Mouse (Mus musculus): ENCODE results near the gene Golt1a. TPM values are rescaled to one million over a fixed set of nuclear protein-coding genes. Genes with fewer than 3 reads are reported as not detected.

Golt1a gene
- total RNA-seq (2021): not detected
- long read RNA-seq, experiment 1: 0 reads
- long read RNA-seq, experiment 2: 0 reads

DNA sequence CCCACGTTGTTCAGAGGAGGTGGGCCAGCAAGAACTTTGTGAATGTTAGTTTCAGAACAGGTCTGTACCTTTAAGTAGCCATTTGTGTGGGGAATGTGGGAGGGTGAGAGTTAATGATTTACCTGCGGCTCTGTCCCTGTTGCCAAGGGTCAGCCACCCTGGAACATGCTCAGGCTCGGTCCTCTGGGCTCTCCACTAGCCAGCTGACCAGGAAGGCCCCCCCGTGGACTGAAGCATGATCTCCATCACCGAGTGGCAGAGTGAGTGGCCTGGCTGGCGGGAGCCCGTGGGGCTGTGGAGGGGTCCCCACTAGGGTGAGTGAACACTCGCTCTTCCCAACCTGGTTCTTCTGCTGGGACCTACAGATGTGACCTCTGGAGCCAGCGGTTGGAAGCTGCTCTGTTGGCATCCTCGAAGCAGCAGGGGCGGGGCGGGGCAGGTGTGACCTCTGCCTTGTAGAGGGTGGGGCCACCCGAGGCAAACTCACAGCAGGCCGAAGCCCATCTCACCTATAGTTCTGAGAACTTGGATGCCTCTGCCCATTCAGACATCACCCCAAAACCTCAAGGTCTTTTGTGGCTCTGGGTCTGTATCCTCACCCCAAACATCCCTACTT is at the start of gene Golt1a:
Gene Golt1a (plus strand): TSS at position 149 of the 616 bp plus-strand sequence.
- no peak for DNase-seq

DNA sequence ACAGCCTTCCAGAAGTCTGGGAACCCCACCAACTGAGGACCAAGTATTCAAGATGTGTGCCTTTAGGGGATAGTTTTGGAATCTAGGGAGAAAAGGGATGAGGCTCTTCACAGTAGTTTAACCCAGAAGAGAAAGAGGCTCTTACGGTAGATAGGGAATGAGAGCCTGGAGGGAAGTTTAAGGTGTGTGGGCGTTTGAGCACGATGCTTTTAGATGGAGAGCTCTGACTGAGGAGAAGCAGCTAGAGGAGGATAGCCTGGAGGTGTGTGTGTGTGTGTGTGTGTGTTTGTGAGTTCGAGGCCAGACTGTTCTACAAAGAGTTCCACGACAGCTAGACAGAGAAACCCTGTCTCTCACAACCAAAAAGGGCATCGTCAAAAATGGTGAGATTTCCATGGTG is 47.0 kb upstream of the Golt1a start:
- DNase-seq: no peak

DNA sequence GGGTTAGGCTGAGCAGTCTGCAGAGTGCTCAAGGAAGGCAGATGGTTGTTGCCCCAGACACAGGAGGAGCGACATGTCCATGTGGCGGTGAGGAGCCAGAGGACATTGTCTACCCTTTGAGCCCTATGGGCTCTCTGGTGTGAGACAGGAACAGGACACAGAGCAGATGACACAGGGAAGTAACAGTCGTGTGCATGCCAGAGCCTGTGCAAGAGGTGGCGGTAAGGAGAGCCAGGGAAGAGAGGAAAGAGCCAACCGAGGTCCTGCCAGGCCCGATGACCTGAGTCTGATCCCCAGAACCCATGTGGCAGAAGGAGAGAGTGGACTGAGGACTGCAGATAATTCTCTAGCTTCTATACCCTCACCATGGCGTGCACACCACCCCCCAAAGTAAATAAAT is 46.5 kb upstream of the Golt1a start:
- peak; percentile 31 for DNase-seq

DNA sequence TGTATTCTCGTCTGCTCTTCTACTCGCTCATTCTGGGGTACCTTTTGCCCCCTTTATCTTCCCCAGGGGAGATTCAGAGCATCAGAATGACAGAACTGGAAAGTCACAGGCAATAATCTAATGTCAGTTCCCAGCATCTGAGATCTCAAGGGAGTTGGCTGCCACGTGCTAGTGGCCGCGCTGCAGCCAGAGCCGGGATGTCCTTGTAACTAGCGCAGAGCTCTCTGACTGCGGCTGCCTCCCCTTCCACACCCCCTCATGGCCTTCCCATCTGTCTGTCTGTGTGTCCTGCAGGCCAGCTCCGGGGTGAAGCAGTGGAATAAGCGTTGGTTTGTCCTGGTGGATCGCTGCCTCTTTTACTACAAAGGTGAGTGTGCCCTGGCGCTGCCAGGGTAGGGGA is 45.2 kb upstream of the Golt1a start:
- no peak for DNase-seq

DNA sequence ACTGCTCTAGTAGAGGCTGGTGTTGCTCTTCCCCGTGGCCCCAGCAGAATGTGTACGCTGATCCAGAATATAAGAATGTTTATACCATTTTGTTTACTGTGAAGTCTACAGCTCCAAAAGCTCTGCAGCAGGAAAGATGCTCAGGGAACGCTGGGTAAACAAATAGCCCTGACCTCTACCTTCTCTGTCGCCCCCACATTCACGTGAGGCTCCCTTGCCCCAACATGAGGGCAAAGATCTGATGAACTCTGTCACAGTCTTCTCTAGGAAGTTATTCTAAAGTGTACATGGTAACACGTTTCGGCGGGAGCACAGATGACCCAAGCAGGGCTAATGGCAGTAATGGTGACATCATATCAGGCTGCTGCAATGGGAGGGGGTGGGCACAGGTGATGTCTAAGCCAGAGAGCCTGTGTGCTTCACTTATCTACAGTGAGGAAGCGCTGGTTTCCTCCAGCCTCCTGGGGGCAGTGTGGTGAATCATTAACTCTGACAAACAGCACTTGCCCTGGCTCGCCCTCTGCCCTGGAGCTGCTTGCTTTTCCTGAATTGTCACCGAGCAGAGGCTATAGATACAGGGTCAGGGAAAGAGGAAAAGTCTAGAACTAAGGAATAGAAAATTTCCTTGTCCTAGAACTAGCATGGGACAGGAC is 44.4 kb upstream of the Golt1a start:
- DNase-seq: no peak

DNA sequence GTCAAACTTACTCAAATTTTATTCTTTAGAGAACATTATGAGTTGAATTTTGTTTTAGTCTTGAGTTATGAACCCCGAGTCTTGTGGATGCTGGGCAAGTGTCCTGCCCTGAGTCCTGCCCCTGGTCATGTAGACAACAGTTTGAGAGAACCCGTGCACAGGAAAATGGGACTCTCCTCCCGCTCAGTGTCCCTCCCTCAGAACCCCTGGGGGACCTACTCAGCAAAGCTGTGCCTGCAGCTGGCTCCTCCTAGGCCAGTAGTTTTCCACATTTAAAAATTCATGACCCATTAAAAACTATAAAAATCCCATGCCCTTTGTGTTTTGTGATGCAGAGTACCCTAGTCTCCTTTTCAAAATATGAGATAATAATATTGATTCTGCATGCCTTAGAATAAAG is 42.5 kb upstream of the Golt1a start:
- no peak for DNase-seq

DNA sequence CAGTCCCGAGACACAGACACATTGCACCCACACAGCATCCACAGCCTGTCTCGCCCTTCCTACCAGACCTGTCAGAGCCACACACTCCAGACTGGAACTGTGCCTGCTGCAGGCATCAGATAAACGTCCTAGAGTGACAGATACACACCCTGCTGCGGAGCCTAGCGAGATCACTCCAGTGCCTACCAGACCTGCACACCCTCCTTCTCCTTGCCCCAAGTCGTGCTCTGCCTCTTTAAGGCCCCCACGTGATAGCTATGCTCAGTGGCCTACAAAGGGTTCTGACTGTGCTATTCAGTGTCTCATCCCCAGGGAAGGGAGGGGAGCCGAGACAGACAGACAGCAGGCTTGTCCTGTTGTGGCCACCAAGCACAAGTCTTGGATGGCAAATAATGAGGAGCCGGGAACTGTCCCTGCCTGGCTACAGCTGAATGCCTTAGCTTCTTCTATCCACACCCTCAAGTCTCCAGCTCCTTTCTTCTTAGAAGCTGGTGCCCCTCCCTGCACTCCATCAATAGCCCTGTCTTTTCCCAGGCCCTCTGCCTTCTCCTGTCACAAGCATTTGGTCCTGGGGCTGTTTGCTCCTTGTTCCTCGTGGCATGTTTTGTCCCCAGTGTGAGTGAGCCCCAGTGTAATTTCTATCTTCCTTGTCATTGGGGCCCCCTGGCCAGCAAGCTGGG is 41.6 kb upstream of the Golt1a start:
- no peak for DNase-seq

DNA sequence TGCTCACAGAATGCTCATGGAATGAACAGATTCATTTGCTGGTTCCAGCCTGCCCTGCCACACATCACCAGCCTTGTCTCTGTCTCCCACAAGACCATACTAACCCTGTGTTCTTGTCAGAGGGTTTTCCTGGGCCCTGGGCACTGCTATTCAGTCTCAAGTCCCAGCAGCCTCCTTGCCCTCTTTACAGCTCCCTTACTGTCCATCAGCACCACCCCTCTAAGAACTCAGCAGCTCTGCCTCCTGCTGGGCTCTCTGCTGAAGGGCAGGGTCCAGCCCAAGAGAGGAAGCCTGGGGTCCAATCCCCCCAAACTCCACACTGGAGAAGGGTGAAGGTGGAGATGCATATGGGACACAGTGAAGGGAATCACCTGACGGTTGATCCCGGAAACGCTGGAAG is 41.1 kb upstream of the Golt1a start:
- DNase-seq: no peak

DNA sequence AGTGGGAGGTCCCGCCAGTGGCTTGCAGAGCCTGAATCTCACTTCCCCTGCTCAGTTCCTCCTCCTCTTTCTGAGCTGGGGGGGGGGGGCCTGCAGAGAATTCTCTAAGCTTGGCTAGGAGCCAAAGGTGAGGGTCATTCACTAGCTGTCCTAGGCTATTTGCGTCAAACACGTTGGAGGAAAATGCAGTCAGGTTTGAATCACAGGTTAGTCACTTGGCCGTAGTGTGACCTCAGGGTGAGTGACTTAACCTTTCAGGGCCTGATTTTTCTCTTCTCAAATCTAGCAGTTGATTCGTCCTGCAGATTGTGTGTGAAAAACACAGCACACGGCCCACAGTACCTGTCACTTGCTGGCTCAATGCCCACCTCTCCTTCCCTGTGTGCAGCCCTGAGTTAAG is 39.3 kb upstream of the Golt1a start:
- DNase-seq: no peak

DNA sequence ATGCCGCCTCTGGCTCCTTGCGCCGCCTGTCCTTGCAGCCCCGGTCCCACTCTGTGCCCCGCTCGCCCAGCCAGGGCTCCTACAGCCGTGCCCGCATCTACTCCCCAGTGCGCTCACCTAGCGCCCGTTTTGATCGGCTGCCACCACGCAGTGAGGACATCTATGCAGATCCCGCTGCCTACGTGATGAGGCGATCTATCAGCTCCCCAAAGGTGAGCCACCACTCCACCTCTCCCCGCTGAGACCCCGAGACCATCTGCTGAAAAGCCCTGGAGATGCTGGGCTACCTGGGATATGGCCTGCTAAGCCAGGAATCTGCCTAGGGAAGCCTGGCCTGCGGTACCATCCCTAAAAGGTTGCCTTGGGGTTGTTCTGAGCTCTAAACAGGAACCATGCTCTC is 35.4 kb upstream of the Golt1a start:
- no peak for DNase-seq

DNA sequence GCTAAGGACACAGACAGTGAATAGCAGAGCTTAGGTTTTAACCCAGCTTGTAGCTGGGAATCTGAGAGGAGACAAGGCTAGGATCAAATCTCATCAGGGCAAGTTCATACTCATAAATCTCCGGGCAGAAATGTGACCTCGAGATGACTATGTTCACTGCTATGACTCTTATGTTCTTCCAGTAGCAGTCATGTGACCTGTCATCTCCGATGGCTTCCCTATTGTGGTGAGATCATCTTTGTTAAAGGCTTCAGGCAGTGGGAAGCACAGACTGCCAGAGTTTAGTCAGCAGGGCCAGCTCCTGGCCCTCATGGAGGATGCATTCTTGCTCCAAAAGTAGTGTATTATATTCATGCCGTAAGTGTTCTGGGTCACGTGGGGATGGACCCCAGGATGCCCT is 32.6 kb upstream of the Golt1a start:
- no peak for DNase-seq

DNA sequence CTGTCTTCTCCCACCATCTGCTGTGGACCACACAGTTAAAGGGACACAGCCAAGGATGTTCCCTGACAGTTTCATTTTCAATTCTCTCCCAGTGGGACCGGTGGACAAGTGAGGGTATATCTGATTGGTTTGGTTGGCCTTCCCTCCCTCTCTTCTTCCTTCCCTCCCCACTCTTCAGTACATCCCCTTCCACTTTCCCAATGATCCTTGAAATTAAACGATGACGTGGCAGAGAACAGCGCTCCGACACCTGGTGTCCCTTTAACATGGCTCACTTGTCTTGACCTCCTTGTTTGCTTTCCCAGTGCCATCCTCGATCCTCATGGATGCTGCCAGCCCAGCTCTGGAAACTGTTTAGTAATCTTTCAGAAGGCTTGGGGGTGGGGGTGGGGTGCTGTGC is 31.1 kb upstream of the Golt1a start:
- DNase-seq: no peak

DNA sequence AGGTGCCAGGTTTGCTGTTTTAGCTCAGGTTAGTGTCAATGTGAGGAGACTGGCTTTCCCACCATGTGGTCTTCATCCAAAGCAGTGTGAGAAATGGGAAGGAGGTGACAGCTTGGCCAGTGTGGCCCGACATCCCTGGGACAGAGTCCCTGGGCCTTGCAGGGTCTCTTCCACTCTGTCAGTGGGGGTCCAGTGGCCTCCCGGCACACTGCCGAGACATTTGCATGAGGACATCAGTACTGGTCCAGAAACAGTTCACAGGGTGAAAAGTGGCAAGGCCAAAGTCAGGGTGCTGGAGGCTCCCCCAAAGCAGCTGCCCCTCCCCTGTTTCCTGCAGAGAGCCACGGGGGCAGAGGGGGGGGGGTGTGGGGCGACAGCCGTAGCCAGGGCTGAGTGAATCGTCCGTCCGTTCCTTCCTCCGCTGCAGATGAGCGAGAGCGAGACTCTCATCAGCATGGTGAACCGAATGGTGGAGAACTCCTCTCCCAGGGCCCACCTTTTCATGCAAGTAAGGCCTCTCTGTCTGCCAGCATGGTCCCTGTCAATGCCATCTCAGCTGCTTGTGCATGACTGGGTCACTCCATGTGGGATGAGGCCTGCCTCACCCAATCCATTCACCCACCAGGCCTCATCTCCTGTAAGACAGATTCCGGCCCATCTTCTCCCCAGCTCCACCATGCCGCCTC is 30.5 kb upstream of the Golt1a start:
- DNase-seq: no peak

DNA sequence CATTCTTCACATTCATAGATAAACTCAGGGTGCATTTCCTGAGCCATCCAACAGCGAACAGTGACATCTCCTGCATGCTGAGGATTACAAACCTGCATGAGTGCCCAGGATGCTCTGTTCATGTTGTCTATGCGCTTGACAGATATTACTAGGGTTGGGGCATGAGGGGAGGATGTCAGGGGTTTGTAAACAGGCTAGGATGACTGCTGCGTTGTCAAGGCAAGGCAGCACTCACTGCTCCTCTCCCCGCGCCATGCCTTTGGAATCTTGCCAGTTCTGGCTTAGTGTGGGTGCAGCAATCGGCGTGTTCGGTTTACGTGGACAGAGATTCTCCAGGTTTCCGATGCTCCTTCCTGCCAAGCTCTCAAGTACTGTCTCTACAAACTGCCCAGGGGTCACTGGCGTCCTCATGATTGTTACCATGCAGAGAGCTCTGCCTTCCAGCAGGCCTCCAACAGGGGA is 29.9 kb upstream of the Golt1a start:
- DNase-seq: no peak

DNA sequence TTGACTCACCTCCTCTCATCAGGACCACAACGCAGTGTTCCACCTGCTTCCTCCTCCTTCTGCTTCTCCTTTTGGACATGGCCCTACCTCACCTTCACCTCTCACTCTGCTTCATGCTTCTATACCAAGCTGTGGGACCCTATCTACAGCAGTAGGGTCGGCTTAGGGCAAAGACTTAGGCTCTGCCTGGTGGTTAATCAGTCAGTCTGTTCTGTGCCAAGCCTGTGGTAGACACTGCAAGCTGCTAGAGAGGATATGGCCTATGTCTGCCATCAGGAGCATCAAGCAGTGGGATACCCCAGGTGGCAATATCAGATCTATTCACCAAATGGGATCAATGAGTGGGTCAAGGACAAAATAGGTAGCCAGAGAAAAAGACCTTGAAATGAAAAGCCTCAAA is 29.1 kb upstream of the Golt1a start:
- no peak for DNase-seq

DNA sequence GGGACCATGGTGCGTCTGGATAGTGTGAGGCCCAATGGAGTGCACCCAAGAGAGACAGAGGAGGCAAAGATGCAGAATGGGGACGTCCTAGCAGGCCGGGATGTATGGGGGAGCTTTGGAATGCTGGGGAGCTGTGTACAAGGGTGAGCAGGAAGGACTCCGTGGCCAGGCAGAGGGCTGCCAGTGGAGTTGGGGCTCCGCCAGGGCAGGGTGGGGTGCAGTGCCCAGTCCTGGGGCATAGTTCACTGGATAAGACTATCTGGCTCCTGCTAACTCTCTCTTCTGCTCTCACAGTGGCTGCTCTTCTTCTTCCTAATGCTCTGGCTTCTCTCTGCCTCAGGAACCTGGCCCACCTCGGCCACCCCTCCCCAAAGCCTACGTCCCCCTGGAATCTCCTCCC is 23.7 kb upstream of the Golt1a start:
- DNase-seq: no peak

DNA sequence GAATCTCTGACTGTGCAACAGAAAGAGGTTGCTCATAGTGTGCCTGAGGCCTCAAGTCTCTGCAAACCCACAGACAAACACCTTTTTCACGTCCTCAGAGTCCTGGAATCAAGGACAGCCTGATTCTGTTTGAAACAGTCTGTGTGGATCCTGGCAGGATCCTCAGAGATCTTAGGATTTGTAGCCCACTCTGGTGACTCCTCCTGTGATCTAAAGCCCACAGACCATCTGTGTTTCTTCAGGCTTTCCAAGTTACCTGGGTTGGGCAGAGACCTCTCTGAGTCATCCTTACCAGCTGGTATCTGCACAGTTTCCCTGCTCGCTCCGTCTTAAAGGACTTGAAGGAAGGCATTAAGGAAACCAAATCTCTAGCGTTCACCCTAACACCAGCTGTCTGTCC is 22.5 kb upstream of the Golt1a start:
- no peak for DNase-seq

DNA sequence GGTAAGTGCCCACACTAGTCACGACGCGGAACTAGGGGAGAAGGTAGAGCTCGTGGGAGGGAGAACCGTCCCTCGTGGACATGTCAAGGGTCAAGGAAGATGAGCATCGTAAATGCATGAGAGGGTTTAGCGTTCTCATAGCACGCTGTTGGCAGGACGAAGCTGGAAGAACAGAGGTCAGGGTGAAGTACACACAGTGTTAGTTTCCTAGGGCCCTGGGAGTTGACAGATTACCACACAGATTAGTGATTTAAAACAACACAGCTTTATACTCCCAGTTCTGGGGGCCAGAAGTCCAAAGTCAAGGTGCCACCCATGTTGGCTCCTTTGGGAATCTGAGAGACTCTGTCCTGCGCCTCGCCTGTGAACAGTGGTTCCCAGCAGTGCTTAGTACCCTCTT is 21.7 kb upstream of the Golt1a start:
- DNase-seq: no peak

DNA sequence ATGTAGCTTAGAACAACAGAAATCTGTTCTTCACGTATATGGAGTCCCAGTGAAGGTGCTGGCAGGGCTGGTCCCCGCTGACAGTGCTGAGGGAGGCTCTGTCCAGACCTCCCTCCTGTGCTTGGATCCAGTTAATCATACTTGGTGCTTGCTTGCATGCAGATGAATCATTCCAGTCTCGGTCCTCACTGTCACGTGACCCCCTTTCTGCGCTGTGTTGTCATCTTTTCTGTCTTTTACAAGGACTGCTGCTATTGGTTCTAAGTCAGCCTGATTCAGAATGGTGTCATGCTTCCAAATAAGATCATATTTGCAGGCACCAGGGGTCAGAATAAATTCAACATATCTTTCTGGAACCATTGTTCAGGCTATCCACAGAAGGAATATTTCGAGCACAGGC is 17.7 kb upstream of the Golt1a start:
- DNase-seq: no peak

DNA sequence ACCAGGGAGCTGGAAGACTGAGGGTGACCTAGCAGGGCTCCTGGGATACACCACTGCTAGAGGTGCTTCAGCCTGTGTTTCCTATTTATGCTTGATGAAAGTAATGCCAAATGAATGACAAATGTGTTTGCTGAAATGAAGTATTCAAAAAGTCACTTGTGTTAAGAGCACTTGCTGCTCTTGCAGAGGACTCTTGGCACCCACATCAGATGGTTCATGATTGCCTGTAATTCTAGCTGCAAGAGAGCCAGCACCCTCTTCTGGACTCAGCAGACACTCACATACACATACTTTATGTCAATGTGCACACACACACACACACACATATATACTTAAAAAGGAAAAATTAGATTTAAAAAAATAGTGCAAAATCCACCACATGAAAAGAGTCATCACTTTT is 17.0 kb upstream of the Golt1a start:
- no peak for DNase-seq

DNA sequence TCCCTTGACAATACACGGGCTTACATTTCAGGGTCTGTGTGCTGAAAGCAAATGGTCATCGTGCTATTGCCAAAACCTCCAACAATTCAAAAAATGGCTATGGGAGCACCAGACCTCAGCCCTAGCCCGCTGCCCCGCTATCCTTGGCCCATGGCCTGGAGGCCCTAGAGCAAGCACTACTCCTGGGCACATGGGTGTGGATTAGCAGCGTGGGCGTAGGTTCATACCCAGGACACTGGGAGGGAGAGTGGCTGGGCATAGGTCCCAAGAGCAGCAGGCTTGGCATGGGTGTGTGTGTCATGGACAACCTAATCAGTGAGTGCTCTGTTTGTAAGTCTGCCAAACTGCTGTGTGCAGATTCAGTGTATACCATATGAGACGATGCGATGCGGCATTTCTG is 13.2 kb upstream of the Golt1a start:
- peak; percentile 49 for DNase-seq

DNA sequence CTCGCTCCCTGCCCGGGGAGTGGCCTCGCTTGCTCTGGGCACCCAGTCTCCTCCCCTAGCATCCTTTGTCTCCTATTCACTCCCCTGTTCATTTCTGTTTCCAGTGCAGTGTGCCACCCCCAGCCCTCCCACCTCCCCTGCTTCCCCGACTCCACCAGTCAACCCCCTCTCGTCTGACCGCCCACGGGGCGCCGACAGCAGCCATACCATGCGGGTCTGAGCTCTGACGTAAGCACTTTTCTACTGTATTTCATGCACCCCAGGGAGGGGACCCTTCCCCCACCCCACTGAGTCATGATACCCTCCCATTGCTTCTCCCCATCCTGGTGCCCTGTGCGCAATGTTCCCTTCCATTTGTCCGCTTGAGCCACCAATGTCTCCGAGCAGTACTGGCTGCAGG is 10.8 kb upstream of the Golt1a start:
- DNase-seq: no peak

DNA sequence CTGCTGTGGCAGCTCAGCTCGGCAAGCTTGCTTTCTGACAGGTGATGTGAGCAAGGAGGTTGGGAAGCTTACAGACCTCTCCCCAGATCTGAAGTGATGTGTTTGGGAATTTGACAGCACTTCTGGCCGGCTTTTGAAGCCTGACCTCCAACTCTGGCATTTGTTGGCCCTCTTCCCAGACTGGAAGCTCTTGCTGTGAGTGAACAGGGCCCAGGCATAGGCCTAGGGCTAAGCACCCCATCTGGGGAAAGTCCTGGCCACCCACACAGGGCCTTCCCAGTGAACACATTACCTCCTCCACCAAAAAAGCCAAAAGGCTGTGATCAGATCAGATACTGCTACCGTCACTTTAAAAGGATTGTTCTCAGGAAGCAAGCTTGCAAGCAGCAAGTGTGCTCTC is 7.1 kb upstream of the Golt1a start:
- peak; percentile 35 for DNase-seq
